Mouse (Mus musculus): ENCODE measurements around the gene Ropn1. TPM values are rescaled to one million over a fixed set of nuclear protein-coding genes. Genes with fewer than 3 reads are reported as not detected.
"Not testable (repeated sequence)": the region's sequence is repeated elsewhere in the genome, so short reads cannot be mapped to it uniquely, and the experiment has no call there.

The Ropn1 gene
- polyA plus RNA-seq, 1 experiment: 0.21 TPM

DNA sequence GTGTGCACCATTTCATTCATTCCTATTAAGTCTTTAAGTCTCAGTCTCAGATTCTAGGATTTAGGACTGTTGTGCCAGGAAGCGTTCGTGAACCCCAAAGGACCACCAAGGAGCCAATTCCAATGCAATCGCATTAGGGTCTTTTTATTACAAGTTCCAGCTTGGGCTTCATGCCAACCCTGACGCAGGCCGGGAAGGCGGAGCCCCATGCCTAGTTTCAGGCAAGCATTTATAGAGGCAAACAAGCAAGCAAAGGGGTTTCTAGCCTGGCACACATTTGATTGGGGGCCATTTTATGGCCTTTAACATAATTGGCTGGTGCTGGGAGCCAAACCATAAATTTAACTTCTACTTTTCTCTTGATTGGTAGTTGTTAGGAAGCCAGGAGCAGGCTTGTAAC lies 24.6 kb downstream of the Ropn1 start:
- no peaks in the 10 kb centered on the region for H3K4me1 ChIP-seq (ENCODE audit: control insufficient read depth, insufficient read depth, low read length)

DNA sequence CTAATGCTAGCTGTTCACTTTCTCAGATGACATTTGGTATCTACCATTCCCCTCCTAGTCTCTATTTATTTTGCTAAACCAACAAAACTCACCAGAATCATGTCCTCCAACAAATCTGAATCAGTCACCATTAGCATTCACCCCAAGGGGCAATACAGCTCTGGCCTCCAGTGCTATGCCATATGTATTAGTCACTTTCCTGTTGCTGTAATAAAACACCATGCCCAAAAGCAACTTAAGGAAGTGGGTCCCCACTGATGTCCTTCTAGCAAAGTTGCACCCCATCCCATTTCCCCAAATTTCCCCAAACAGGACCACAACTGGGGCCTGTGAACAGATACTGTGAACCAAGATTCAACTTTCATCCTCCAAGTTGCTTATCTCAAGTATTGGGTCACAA lies 32.1 kb downstream of the Ropn1 start:
- H3K27ac ChIP-seq (ENCODE audit: insufficient read depth, low read length): no peak overlapping the region
- TF ChIP-seq CTCF (IDR thresholded peaks at IDR 0.05; ENCODE audit: extremely low read depth, insufficient read depth, low read length): no peak
- TF ChIP-seq POLR2A (IDR thresholded peaks at IDR 0.05; ENCODE audit: extremely low read depth, insufficient read depth, low read length): no peak
- H3K4me1 ChIP-seq (ENCODE audit: control insufficient read depth, insufficient read depth, low read length): peaks cover 1% of the 10 kb centered on the region; the same call in 1 of the 2 replicates
- H3K4me3 ChIP-seq (ENCODE audit: insufficient read depth, low read length): no peak overlapping the region

More for the DNA sequence above, 24.6 kb downstream of the Ropn1 start:
- Histone ChIP-seq H3K4me3 (ENCODE audit: insufficient read depth, low read length) (no peak overlapping the region), H3K27ac (ENCODE audit: insufficient read depth, low read length) (no peak overlapping the region)
- TF ChIP-seq CTCF (IDR thresholded peaks at IDR 0.05; ENCODE audit: extremely low read depth, insufficient read depth, low read length): no peak
- TF ChIP-seq POLR2A (IDR thresholded peaks at IDR 0.05; ENCODE audit: extremely low read depth, insufficient read depth, low read length): no peak

DNA sequence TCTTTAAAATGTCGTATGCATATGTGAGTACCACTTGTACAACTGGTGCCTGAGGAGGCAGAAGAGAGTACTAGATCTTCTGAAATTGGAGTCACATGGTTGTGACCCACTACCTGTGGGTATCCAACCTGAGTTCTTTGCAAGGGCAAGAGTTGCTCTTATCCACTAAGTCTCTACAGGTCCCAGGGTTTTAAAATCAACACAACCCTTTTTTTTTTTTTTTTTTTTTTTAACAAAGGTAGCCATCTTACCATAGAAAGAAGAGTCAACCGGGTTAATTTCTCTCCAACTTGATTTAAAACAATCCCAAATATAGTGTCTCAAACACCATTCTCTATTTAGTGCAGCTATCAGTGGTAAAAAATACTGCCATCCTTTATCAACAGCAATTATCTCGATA lies 40.2 kb downstream of the Ropn1 start:
- no peaks in the 10 kb centered on the region for H3K4me1 ChIP-seq (ENCODE audit: control insufficient read depth, insufficient read depth, low read length)
- H3K27ac ChIP-seq (ENCODE audit: insufficient read depth, low read length): no peak overlapping the region
- TF ChIP-seq CTCF (IDR thresholded peaks at IDR 0.05; ENCODE audit: extremely low read depth, insufficient read depth, low read length): no peak
- TF ChIP-seq POLR2A (IDR thresholded peaks at IDR 0.05; ENCODE audit: extremely low read depth, insufficient read depth, low read length): no peak
- peak overlapping the region; percentile 66; the same call in 1 of the 2 replicates for H3K4me3 ChIP-seq (ENCODE audit: insufficient read depth, low read length)

DNA sequence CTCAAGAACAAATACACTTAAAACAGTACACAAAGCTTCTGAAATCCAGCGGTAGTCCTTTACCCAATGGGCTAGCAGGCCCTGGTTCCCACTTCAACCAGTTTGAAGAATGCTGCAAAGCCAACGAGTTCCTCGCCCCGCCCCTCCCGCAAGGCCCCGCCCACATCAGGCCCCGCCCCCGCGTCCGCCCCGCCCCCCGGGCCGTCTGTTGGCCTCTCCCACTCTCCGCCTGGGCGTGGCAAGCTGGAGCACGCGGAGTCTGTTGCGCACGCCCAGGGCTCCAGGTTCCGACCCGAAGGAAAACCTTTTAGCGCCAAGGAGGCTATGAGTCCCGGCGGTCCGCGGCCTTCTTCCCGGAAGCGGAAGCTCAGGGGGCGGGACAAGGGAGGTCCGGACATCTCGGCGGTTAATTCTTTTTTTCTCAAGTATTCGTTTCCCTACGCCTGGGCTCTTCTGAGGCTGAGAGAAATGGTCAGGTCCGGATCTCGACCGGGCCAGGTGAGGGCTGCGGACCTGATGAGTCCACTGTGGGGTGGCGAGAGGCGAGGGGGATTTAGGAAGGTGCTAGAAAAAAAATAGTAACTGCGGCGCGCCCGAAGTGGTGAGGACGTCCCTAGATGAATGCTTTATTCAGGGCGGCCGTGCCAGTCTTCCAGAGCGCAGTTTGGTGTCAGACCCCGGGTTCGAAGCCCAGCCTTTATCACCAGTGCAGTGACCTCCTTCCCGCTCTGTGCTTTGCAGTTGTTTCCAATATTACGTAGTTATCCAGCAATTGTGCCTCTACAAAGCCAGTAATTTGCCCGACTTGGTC lies 40.8 kb downstream of the Ropn1 start, which contains the start of gene Ccdc14:
Ccdc14 (plus strand) TSS at position 283 of the 811 bp plus-strand sequence.
- Histone ChIP-seq H3K4me3 (ENCODE audit: insufficient read depth, low read length) (peak within 1 kb of the TSS; percentile 66), H3K27ac (ENCODE audit: insufficient read depth, low read length) (no peak within 1 kb of the TSS), H3K4me1 (ENCODE audit: control insufficient read depth, insufficient read depth, low read length) (no peaks in the 10 kb centered on the region)
- TF ChIP-seq CTCF (IDR thresholded peaks at IDR 0.05; ENCODE audit: extremely low read depth, insufficient read depth, low read length) (no peak), POLR2A (IDR thresholded peaks at IDR 0.05; ENCODE audit: extremely low read depth, insufficient read depth, low read length) (no peak)

DNA sequence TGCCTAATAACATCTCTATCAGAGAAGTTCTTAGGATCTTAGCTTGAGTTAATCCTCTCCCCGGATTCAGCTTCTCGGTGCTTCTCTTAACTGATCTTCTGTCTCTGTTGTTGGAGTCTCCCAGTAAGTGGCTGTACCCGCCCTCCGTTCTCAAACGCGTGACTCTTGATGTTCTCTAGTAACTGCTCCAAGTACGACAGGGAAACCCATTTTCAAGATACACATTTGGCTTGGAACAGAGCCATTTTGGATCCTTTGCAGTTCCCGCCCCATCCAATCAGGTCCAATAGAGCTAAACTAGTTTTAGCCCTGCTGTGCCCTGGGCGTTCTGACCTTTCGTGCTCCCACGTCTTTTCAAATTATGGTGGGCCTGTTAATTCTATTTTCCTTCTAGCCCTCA lies 41.4 kb downstream of the Ropn1 start:
- no peaks in the 10 kb centered on the region for H3K4me1 ChIP-seq (ENCODE audit: control insufficient read depth, insufficient read depth, low read length)
- TF ChIP-seq CTCF (IDR thresholded peaks at IDR 0.05; ENCODE audit: extremely low read depth, insufficient read depth, low read length) (no peak), POLR2A (IDR thresholded peaks at IDR 0.05; ENCODE audit: extremely low read depth, insufficient read depth, low read length) (no peak)
- H3K27ac ChIP-seq (ENCODE audit: insufficient read depth, low read length): no peak overlapping the region
- peak overlapping the region; percentile 66 for H3K4me3 ChIP-seq (ENCODE audit: insufficient read depth, low read length)

DNA sequence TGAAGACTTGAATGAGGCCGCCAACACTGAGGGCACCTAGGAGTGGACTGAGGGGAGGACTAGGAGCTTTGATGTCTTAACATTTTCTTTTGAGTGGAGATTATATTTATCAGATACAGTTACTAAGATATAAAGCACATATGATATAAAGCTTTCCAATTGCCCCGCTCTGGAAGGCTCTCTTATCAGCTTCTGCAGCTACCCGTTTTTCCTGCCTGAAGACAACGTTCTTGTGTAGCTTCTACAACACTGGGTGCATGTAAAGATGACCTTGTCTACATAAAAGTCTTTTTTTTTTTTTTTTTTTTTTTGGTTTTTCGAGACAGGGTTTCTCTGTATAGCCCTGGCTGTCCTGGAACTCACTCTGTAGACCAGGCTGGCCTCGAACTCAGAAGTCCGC lies 44.8 kb downstream of the Ropn1 start:
- H3K4me1 ChIP-seq (ENCODE audit: control insufficient read depth, insufficient read depth, low read length): no peaks in the 10 kb centered on the region
- TF ChIP-seq POLR2A (IDR thresholded peaks at IDR 0.05; ENCODE audit: extremely low read depth, insufficient read depth, low read length): no peak
- TF ChIP-seq CTCF (IDR thresholded peaks at IDR 0.05; ENCODE audit: extremely low read depth, insufficient read depth, low read length): no peak

DNA sequence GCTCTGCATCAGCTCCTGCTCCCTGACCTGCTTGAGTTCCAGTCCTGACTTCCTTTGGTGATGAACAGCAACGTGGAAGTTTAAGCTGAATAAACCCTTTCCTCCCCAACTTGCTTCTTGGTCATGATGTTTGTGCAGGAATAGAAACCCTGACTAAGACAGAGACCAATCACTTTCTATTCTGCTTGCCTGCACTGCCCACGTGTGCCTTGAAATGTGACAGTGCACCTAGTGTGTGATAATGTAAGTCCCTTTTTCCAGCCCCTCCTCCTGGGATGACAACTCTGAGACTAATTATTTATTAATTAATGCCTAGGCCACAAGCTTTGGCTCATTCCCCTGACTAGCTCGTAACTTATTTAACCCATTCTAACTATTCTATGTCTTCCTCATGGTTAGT lies 49.0 kb downstream of the Ropn1 start:
- H3K4me3 ChIP-seq (ENCODE audit: insufficient read depth, low read length); H3K4me1 ChIP-seq (ENCODE audit: control insufficient read depth, insufficient read depth, low read length); H3K27ac ChIP-seq (ENCODE audit: insufficient read depth, low read length): not testable (repeated sequence)

More for the DNA sequence above, 44.8 kb downstream of the Ropn1 start:
- Histone ChIP-seq H3K4me3 (ENCODE audit: insufficient read depth, low read length) (no peak overlapping the region), H3K27ac (ENCODE audit: insufficient read depth, low read length) (no peak overlapping the region)

DNA sequence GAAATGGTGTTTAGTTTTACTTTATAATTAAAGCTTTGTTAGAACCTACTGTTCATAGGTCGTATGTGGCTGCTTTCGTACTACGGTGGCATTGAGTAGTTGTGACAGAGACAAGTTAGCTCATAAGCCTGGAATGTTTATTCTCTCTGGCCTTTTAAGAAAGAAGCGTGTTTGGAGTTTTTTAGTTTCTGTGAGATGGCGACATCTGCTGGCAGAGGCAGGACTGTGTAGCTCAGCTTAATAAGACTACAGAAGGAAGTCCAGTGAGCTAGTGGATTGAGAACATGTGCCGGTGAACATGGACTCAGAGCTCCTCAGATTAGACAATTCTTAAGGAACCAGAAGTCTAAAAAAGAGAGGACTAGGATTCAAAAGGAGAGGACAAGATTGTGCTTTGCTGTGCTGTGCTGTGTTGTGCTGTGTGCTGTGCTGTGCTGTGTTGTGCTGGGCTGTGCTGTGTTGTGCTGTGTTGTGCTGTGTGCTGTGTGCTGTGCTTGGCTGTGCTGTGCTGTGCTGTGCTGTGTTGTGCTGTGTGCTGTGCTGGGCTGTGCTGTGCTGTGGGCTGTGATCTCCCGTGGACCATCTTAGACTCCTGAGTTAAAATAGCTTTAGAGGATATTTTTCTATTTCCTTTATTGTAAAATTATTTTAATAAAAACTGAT lies 50.6 kb downstream of the Ropn1 start:
- peaks cover 2% of the 10 kb centered on the region; the same call in 1 of the 2 replicates for H3K4me1 ChIP-seq (ENCODE audit: control insufficient read depth, insufficient read depth, low read length)
- no peak overlapping the region for H3K4me3 ChIP-seq (ENCODE audit: insufficient read depth, low read length)
- TF ChIP-seq POLR2A (IDR thresholded peaks at IDR 0.05; ENCODE audit: extremely low read depth, insufficient read depth, low read length): no peak
- TF ChIP-seq CTCF (IDR thresholded peaks at IDR 0.05; ENCODE audit: extremely low read depth, insufficient read depth, low read length): peak; percentile 89
- no peak overlapping the region for H3K27ac ChIP-seq (ENCODE audit: insufficient read depth, low read length)

DNA sequence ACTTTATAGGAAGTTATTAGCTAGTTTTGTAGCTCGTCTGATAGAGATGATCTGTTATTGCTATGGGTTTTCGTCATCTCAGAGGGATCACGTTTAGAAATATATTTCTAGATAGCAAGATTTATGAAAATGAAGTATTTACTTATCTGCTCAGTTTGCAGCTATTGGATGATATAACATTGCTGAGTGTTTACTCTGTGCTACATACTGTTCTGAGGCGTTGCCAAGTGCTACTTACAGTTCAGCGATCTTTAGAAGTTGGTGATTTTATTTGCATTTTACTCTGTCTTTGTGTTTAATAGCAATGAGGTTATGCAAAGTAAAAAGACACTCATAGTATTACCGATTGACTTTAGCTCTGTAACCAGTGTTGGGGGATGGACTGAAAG lies 51.1 kb downstream of the Ropn1 start:
- Histone ChIP-seq H3K4me1 (ENCODE audit: control insufficient read depth, insufficient read depth, low read length) (peaks cover 2% of the 10 kb centered on the region; the same call in 1 of the 2 replicates), H3K27ac (ENCODE audit: insufficient read depth, low read length) (no peak overlapping the region), H3K4me3 (ENCODE audit: insufficient read depth, low read length) (no peak overlapping the region)
- TF ChIP-seq POLR2A (IDR thresholded peaks at IDR 0.05; ENCODE audit: extremely low read depth, insufficient read depth, low read length): no peak
- TF ChIP-seq CTCF (IDR thresholded peaks at IDR 0.05; ENCODE audit: extremely low read depth, insufficient read depth, low read length): no peak

DNA sequence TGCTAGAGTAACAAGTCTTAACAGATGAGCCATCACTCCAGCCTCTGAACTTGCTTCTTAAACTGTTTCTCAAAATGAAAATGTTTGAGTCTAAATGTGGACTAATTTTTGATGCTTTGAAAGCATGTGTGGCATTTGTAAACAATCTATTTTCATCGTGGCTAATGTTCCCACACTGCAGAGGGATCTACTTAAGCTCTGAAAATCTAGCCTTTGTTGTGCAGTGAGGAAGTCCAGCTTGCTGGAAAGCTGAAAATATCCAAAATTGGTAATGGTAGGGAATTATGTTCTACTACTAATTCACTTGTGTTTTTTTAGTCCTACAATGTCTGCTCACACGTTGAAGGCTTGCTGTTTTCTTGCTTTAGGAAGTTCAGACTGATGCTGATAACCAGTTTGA lies 56.3 kb downstream of the Ropn1 start:
- H3K4me3 ChIP-seq (ENCODE audit: insufficient read depth, low read length): no peak overlapping the region
- no peak for TF ChIP-seq CTCF (IDR thresholded peaks at IDR 0.05; ENCODE audit: extremely low read depth, insufficient read depth, low read length)
- no peak for TF ChIP-seq POLR2A (IDR thresholded peaks at IDR 0.05; ENCODE audit: extremely low read depth, insufficient read depth, low read length)
- no peak overlapping the region for H3K27ac ChIP-seq (ENCODE audit: insufficient read depth, low read length)
- no peaks in the 10 kb centered on the region for H3K4me1 ChIP-seq (ENCODE audit: control insufficient read depth, insufficient read depth, low read length)

Measured in cortical plate, adult 2 months (tissue).